Mouse (Mus musculus) lung, postnatal 14 days (tissue): ENCODE data around the gene Map1lc3b.
A peak's percentile ranks its signal among the peaks of the same experiment; 100 is the strongest.

ENCODE experiments used
- DNase-seq: peaks from one replicate; pipeline ENCODE4 v3.0.0; 2021

Gene Map1lc3b

GRCm38 (mm10) chr8:121590203-121591177, at the start of gene Map1lc3b:
TSS of gene Map1lc3b (plus strand) at chr8:121590361.
- peak; percentile 96 for DNase-seq

- no peak for DNase-seq
Observed at GRCm38 (mm10) chr8:121541862-121542261, 48.3 kb upstream of the Map1lc3b start.

GRCm38 (mm10) chr8:121542901-121543300, 47.3 kb upstream of the Map1lc3b start:
- no peak for DNase-seq

GRCm38 (mm10) chr8:121544276-121544785, 45.8 kb upstream of the Map1lc3b start, which contains the start of gene 1700018B08Rik:
TSS of gene 1700018B08Rik (minus strand) at chr8:121544320.
- no peak for DNase-seq

- DNase-seq = no peak
Observed at GRCm38 (mm10) chr8:121544936-121545335, 45.2 kb upstream of the Map1lc3b start.

GRCm38 (mm10) chr8:121547132-121547531, 43.0 kb upstream of the Map1lc3b start:
- DNase-seq = peak; percentile 85

- no peak for DNase-seq
Observed at GRCm38 (mm10) chr8:121550056-121550455, 40.1 kb upstream of the Map1lc3b start.

GRCm38 (mm10) chr8:121551065-121551985, 38.8 kb upstream of the Map1lc3b start:
- DNase-seq = no peak

GRCm38 (mm10) chr8:121552506-121552905, 37.7 kb upstream of the Map1lc3b start:
- no peak for DNase-seq

- DNase-seq = no peak
Observed at GRCm38 (mm10) chr8:121553831-121554475, 36.2 kb upstream of the Map1lc3b start.

GRCm38 (mm10) chr8:121557746-121558145, 32.4 kb upstream of the Map1lc3b start:
- DNase-seq = no peak

- DNase-seq = no peak
Observed at GRCm38 (mm10) chr8:121558538-121558937, 31.6 kb upstream of the Map1lc3b start.

- no peak for DNase-seq
Observed at GRCm38 (mm10) chr8:121559801-121560200, 30.4 kb upstream of the Map1lc3b start.

- no peak for DNase-seq
Observed at GRCm38 (mm10) chr8:121560432-121561100, 29.6 kb upstream of the Map1lc3b start.

- peak; percentile 72 for DNase-seq
Observed at GRCm38 (mm10) chr8:121561636-121562345, 28.4 kb upstream of the Map1lc3b start.

GRCm38 (mm10) chr8:121562941-121563351, 27.2 kb upstream of the Map1lc3b start:
- peak; percentile 76 for DNase-seq

- no peak for DNase-seq
Observed at GRCm38 (mm10) chr8:121563701-121564100, 26.5 kb upstream of the Map1lc3b start.

- no peak for DNase-seq
Observed at GRCm38 (mm10) chr8:121568321-121568720, 21.8 kb upstream of the Map1lc3b start.

- peak; percentile 62 for DNase-seq
Observed at GRCm38 (mm10) chr8:121570335-121570734, 19.8 kb upstream of the Map1lc3b start.

GRCm38 (mm10) chr8:121570801-121571200, 19.4 kb upstream of the Map1lc3b start:
- no peak for DNase-seq

- DNase-seq = no peak
Observed at GRCm38 (mm10) chr8:121572121-121572520, 18.0 kb upstream of the Map1lc3b start.
